Mouse (Mus musculus): ENCODE measurements around the gene Esyt1. TPM values are rescaled to one million over a fixed set of nuclear protein-coding genes. Genes with fewer than 3 reads are reported as not detected.
"Not testable (repeated sequence)": the region's sequence is repeated elsewhere in the genome, so short reads cannot be mapped to it uniquely, and the experiment has no call there.

Gene Esyt1
- polyA plus RNA-seq, 1 experiment from 2014 or later, result 13.6 TPM

- H3K4me3 ChIP-seq, result peak overlapping the region; percentile 88
- WGBS, result under 1% methylated on average over 30 of the region's 30 CpGs
- H3K4me1 ChIP-seq, result peaks cover 33% of the 10 kb centered on the region
- peak overlapping the region; percentile 97 for H3K27ac ChIP-seq (replicated peaks)
- H3K36me3 ChIP-seq (replicated peaks), result peaks cover 32% of the 10 kb centered on the region
- DNase-seq (ENCODE audit: low spot score); H3K27me3 ChIP-seq (replicated peaks; ENCODE audit: low read depth, poor library complexity, severe bottlenecking); H3K9me3 ChIP-seq: not testable (repeated sequence)
Measured at GRCm38 (mm10) chr10:128548051-128548791, 22.6 kb upstream of the Esyt1 start.

GRCm38 (mm10) chr10:128547361-128548032 is 21.8 kb upstream of the Esyt1 start, which contains the start of gene Zc3h10:
Zc3h10 (minus strand) TSS chr10:128547774.
- Histone ChIP-seq H3K4me3 (peak within 1 kb of the TSS; percentile 88), H3K27ac (replicated peaks) (peak within 1 kb of the TSS; percentile 97), H3K36me3 (replicated peaks) (peaks cover 39% of the 10 kb centered on the region), H3K27me3 (replicated peaks; ENCODE audit: low read depth, poor library complexity, severe bottlenecking) (no peaks in the 10 kb centered on the region), H3K9me3 (no peaks in the 10 kb centered on the region), H3K4me1 (peaks cover 33% of the 10 kb centered on the region)
- under 1% methylated on average over 50 of the region's 50 CpGs for WGBS
- DNase-seq (ENCODE audit: low spot score), result peak; percentile 94

GRCm38 (mm10) chr10:128546787-128547186 is 21.1 kb upstream of the Esyt1 start:
- Histone ChIP-seq H3K4me3 (peak overlapping the region; percentile 88), H3K27ac (replicated peaks) (peak overlapping the region; percentile 88), H3K4me1 (peaks cover 33% of the 10 kb centered on the region), H3K9me3 (no peaks in the 10 kb centered on the region), H3K27me3 (replicated peaks; ENCODE audit: low read depth, poor library complexity, severe bottlenecking) (no peaks in the 10 kb centered on the region), H3K36me3 (replicated peaks) (peaks cover 46% of the 10 kb centered on the region)
- no peak for DNase-seq (ENCODE audit: low spot score)
- WGBS, result 25% methylated on average over 7 of the region's 7 CpGs

- peaks cover 50% of the 10 kb centered on the region for H3K36me3 ChIP-seq (replicated peaks)
- H3K4me1 ChIP-seq, result peaks cover 33% of the 10 kb centered on the region
- H3K27ac ChIP-seq (replicated peaks), result peak overlapping the region; percentile 26; the same call in 1 of the 2 replicates
- H3K9me3 ChIP-seq, result no peaks in the 10 kb centered on the region
- no peaks in the 10 kb centered on the region for H3K27me3 ChIP-seq (replicated peaks; ENCODE audit: low read depth, poor library complexity, severe bottlenecking)
- 18% methylated on average over 4 of the region's 4 CpGs for WGBS
- no peak for DNase-seq (ENCODE audit: low spot score)
- H3K4me3 ChIP-seq, result peak overlapping the region; percentile 88
Measured at GRCm38 (mm10) chr10:128546361-128546760, 20.7 kb upstream of the Esyt1 start.

- Histone ChIP-seq H3K9me3 (no peaks in the 10 kb centered on the region), H3K27me3 (replicated peaks; ENCODE audit: low read depth, poor library complexity, severe bottlenecking) (no peaks in the 10 kb centered on the region), H3K4me3 (peak overlapping the region; percentile 21; the same call in 1 of the 2 replicates), H3K4me1 (peaks cover 33% of the 10 kb centered on the region), H3K27ac (replicated peaks) (no peak overlapping the region), H3K36me3 (replicated peaks) (peaks cover 56% of the 10 kb centered on the region)
- 90% methylated on average over 3 of the region's 3 CpGs for WGBS
- DNase-seq (ENCODE audit: low spot score), result no peak
Measured at GRCm38 (mm10) chr10:128545570-128545898, 19.9 kb upstream of the Esyt1 start.

- peaks cover 32% of the 10 kb centered on the region for H3K4me1 ChIP-seq
- H3K4me3 ChIP-seq, result peak overlapping the region; percentile 21; the same call in 1 of the 2 replicates
- H3K27me3 ChIP-seq (replicated peaks; ENCODE audit: low read depth, poor library complexity, severe bottlenecking), result no peaks in the 10 kb centered on the region
- 95% methylated on average over 37 of the region's 37 CpGs for WGBS
- H3K27ac ChIP-seq (replicated peaks), result no peak overlapping the region
- no peak for DNase-seq (ENCODE audit: low spot score)
- no peaks in the 10 kb centered on the region for H3K9me3 ChIP-seq
- H3K36me3 ChIP-seq (replicated peaks), result peaks cover 56% of the 10 kb centered on the region
Measured at GRCm38 (mm10) chr10:128544674-128545569, 19.3 kb upstream of the Esyt1 start.

GRCm38 (mm10) chr10:128544151-128544657 is 18.5 kb upstream of the Esyt1 start:
- no peak overlapping the region; the same call in 1 of the 2 replicates for H3K27ac ChIP-seq (replicated peaks)
- no peaks in the 10 kb centered on the region for H3K27me3 ChIP-seq (replicated peaks; ENCODE audit: low read depth, poor library complexity, severe bottlenecking)
- no peaks in the 10 kb centered on the region for H3K9me3 ChIP-seq
- no peak overlapping the region for H3K4me3 ChIP-seq
- 95% methylated on average over 15 of the region's 15 CpGs for WGBS
- DNase-seq (ENCODE audit: low spot score), result no peak
- H3K36me3 ChIP-seq (replicated peaks), result peaks cover 56% of the 10 kb centered on the region
- H3K4me1 ChIP-seq, result peaks cover 28% of the 10 kb centered on the region

- Histone ChIP-seq H3K36me3 (replicated peaks) (peaks cover 54% of the 10 kb centered on the region), H3K9me3 (no peaks in the 10 kb centered on the region), H3K4me3 (no peak overlapping the region), H3K4me1 (peaks cover 28% of the 10 kb centered on the region), H3K27me3 (replicated peaks; ENCODE audit: low read depth, poor library complexity, severe bottlenecking) (no peaks in the 10 kb centered on the region), H3K27ac (replicated peaks) (no peak overlapping the region)
- no peak for DNase-seq (ENCODE audit: low spot score)
- 78% methylated on average over 2 of the region's 2 CpGs for WGBS
Measured at GRCm38 (mm10) chr10:128543100-128543499, 17.4 kb upstream of the Esyt1 start.

GRCm38 (mm10) chr10:128538340-128538870 is 12.7 kb upstream of the Esyt1 start:
- H3K4me3 ChIP-seq, result no peak overlapping the region
- WGBS, result 64% methylated on average over 1 of the region's 1 CpGs

GRCm38 (mm10) chr10:128536266-128536940 is 10.7 kb upstream of the Esyt1 start:
- H3K9me3 ChIP-seq, result no peaks in the 10 kb centered on the region
- peaks cover 13% of the 10 kb centered on the region for H3K4me1 ChIP-seq
- DNase-seq (ENCODE audit: low spot score), result peak; percentile 88
- 0 out of 2 replicates have a peak, but pooled peaks cover 5% of the 10 kb centered on the region for H3K27me3 ChIP-seq (replicated peaks; ENCODE audit: low read depth, poor library complexity, severe bottlenecking)
- peaks cover 6% of the 10 kb centered on the region for H3K36me3 ChIP-seq (replicated peaks)
- 17% methylated on average over 18 of the region's 18 CpGs for WGBS
- peak overlapping the region; percentile 61 for H3K27ac ChIP-seq (replicated peaks)
- H3K4me3 ChIP-seq, result peak overlapping the region; percentile 40

More at GRCm38 (mm10) chr10:128538340-128538870, 12.7 kb upstream of the Esyt1 start:
- Histone ChIP-seq H3K4me1 (peaks cover 13% of the 10 kb centered on the region), H3K27me3 (replicated peaks; ENCODE audit: low read depth, poor library complexity, severe bottlenecking) (0 out of 2 replicates have a peak, but pooled peaks cover 5% of the 10 kb centered on the region), H3K27ac (replicated peaks) (no peak overlapping the region), H3K9me3 (no peaks in the 10 kb centered on the region), H3K36me3 (replicated peaks) (peaks cover 26% of the 10 kb centered on the region)
- no peak for DNase-seq (ENCODE audit: low spot score)

GRCm38 (mm10) chr10:128535624-128536265 is 10.1 kb upstream of the Esyt1 start:
- Histone ChIP-seq H3K27me3 (replicated peaks; ENCODE audit: low read depth, poor library complexity, severe bottlenecking) (0 out of 2 replicates have a peak, but pooled peaks cover 5% of the 10 kb centered on the region), H3K9me3 (no peaks in the 10 kb centered on the region), H3K4me1 (peaks cover 13% of the 10 kb centered on the region), H3K36me3 (replicated peaks) (no peaks in the 10 kb centered on the region; the same call in 1 of the 2 replicates), H3K27ac (replicated peaks) (peak overlapping the region; percentile 36), H3K4me3 (peak overlapping the region; percentile 40)
- 74% methylated on average over 4 of the region's 4 CpGs for WGBS
- DNase-seq (ENCODE audit: low spot score), result no peak
